Mouse (Mus musculus) erythroid progenitor cell, adult 5-6 weeks (primary cell): ENCODE measurements around the gene Sdk2. TPM values are rescaled to one million over a fixed set of nuclear protein-coding genes. Genes with fewer than 3 reads are reported as not detected.

ENCODE experiments used
- ATAC-seq: replicated peaks from 2 replicates; pipeline ENCODE4 v1.8.0; 2016; ENCODE audit warnings: moderate number of reproducible peaks, mild to moderate bottlenecking, moderate TSS enrichment, inconsistent platforms; ENCODE audit not compliant: poor library complexity, low FRiP score, severe bottlenecking
- total RNA-seq, 2 experiments: library from RNA; stranded (forward) in 1 of 2; stranded (reverse) in 1 of 2; fragments of 150-400 nt in 1 of 2; fragments of 186-747, 209-891 nt in 1 of 2; gene quantifications; 2 replicates each; pipeline versions ENCODE4 v1.2.3 to v1.2.4; 2015 to 2017; ENCODE audit warnings: low replicate concordance in 2 of 2

The Sdk2 gene
- total RNA-seq, 2 experiments from 2014 or later = 0.15 TPM; not detected in 1

DNA sequence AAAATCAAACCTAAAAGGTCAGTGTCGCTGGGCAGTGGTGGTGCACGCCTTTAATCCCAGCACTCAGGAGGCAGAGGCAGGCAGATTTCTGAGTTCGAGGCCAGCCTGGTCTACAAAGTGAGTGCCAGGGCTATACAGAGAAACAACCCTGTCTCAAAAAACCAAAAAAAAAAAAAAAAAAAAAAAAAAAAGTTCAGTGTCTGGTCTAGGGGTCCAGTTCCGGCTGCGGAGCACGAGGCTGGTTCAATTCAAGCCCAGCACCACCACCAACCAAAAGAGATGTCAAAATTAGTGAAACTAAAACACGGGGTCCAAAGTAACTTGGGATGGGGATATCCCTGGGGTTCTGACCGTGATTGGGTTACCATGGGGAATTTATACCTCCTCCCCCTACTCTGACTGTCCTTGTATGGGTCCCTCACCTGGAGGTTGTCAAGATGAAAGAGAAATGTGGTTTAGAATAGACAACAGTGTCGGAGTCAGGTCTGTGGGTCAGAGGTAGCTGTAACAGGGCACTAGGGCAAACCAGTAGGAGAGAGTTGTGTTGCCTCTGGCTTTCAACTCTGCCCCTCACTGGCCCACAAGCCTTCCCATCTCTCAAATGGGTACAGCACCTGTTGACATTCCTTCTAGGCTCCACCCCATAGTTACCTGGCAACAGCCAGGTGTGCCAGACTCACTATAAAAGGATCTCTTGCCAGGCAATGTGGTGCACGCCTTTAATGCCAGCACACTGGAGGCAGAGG, 314.0 kb downstream of the Sdk2 start:
- no peak for ATAC-seq

DNA sequence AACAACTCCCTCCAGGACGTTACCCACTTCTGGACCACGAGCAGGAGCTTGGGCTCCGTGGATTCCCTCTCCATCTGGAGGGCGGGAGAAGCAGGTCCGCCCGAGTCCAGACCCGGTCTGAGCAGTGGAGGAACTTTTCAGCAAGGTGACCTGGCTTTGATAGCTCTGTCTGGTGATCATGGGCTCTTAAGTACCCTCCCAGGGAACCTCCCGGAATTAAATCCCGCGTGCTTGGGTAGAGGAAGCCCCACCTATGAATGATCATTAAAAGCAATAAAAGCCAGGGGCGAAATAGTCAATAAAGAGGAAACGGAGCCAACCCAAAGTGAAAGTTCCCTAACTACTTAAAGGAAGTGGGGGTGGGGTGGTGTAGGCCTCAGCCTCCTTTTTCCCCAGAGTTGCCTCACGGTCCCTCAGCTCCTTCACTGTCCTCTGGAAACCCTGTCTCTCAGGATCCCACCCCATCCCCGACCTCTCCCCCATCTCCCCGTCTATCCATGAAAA, 314.6 kb downstream of the Sdk2 start:
- peak; percentile 6 for ATAC-seq

DNA sequence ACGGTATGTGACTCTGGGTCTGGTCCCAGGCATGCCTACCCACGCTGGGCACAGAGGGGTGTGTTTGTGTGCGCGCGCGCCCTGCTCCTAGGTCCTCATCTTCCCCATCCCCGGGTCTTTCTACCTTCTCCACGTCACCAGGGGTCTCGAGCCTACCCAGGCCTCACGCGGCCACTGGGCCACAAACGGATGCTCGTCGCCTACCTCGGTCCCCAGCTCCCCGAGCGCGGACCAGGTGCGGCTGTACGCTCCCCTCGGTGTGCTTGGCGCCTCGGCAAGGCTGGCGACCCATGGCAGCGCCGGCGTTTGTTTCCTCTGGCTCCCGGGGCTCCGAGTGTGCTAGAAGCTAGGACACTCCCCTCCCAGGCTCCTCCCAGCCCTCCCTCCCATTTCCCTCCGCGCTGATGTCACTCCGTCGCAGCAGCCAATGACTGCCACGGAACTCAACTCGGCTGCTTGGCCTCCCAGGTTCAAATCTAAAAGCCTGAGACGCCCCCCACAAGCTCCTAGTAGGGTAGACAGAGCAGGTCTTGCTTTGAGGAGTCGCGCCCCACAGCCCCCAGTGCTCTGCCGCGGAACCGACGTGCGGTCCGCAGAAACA, 315.3 kb downstream of the Sdk2 start, which contains the start of gene Cdc42ep4:
Cdc42ep4 (minus strand) TSS at position 398 of the 601 bp plus-strand sequence.
- ATAC-seq = peak; percentile 77

DNA sequence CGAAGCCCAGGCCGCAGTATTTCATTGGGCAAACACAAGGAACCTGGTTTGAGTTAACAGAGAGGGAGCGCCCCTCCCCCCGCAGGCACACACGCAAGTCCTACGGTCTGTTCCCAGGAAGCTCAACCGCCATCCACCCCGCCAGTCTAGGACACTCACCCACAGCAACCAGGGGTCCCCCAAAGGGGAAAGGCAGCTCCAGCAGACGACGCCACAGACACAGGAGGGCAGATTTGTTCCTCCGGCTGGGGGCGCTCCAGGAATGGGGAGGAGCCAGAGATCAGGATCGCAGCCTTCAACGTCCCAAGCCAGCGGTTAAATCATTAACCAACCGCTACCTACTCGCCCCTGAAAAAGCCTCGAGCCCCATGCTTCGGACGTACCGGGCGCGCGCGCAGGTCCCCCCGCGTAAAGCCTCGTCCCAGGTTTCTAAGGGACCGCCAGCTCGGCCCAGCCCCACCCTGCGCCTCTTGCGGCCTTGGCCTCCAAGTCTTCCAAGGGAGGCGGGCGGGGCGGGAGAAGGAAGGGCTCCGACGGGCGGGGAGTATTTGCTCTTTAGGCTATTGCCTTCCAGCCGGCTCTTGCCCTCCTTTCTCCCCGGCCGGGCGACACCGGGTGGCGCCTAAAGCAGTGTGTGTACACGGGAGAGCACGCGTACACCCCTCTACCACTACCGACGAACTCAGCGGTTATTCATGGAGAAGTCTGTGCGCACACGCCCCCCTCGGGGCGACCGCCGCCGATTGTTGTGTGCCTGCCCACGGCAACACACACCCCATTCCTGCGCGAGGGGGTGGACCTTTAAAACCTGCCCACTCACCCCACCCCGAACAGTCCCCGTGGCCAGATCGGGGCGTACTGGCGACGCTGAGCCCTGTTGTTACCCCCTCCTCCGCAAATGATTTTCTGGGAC, 316.0 kb downstream of the Sdk2 start:
- peak; percentile 62 for ATAC-seq

DNA sequence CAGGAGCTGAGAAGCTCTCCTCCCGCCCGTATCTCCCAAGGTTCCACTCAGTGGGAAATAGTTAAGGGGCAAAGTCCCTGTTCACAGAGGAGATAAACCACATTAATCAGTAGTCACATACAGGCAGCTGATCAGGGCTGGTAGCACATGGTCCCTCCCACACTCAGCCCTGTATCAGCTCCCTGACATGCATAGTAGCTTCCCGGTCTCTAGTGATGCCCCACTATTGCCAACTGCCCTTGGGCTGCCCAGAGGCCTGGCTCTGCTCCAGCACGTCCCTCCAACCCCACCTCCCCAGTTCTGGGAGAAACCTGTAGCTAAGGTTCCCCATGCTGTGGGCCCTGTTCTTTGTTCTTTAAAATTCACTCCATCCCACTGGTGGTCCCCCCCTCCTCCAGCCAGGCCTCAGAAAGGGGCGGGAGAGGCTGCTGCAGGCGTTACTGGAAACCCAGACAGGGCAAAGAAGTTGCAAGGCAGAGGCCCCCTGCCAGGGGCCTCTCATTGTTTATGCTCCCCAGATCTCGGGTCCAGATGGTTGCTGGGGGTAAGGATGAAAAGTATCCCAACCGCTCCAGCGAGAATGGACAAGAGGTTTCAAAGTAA, 317.0 kb downstream of the Sdk2 start:
- peak; percentile 66 for ATAC-seq

DNA sequence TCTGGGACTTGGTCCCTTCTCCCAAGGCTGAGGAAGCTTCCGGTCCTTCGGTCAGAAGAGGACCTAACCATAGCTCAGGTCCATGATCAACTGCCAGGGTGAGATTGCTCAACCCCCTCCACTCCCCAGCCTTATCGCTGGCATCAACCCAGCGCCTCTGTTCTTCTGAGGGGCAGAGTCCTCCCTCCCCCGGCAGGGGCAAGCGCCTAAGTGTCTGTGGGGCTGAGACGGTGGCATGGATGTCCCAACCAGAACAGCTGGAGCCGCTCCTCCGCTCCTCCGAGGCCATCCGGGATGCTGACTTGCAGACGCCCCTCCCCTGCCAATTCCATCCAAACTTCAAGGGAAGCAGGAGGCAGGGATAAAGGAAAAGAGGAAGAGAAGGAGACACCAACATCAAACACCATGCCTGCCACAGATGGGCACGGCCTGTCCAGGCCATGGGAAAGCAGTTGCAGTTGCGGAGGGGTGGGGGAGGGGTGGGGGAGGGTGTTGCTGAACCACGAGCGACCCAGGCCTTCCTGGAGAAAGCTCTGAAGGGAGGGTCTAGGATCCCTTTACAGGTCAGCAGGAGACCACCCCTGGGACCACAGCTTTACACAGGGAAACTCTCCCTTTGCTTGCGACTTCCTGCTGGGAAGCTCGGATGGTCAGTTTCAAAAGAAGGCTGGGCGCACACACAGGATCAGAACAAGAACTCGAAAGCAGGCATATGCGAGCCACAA, 317.9 kb downstream of the Sdk2 start:
- no peak for ATAC-seq

DNA sequence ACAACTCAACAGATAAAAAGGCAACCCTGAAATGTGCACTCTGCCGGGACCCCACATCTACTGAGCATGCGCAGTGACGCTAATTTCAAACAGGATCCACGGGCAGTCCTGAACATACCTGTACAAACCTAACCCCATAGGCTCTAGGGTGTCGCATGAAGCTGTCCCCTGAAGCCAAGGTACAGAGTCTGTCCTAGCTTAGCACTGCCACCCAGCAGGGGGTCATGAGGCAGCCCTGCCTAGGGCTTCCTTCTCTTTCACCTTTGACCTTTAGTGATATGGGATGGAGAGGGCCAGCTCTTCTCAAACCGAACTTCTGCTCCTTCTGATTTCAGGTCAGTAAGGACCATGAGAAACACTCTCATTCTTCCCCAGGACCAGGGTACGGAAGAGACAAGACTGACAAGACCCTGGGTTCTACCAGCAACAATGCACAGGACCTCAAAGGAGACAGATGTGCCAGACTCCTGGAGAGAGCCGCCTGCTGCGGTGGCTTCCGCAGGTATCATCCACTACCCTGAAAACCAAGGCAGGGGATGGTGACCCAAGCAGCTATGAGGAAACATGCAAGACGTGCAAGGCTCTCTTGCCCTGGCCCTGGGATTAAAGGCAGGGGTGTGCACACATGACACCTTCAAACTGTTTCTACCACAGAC, 319.0 kb downstream of the Sdk2 start:
- no peak for ATAC-seq

DNA sequence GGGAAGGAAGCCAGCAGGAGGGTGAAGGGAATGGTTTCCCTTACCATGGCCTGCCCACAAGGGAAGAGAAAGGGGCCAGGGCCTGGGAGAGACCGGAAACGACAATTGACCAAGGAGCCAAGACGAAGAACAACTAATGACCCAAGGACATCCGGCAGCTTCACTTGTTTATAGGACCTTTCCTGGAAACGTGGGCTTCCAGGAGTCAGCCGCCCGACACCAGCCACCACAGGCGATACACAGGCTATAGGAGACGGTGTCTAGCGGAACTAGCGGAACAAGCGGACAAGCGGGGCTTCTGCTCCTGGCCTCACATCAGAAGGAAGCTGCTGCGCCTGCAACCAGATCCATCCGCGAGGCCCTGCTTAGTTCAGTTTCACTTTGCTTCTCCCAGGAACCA, 319.8 kb downstream of the Sdk2 start:
- ATAC-seq = no peak

DNA sequence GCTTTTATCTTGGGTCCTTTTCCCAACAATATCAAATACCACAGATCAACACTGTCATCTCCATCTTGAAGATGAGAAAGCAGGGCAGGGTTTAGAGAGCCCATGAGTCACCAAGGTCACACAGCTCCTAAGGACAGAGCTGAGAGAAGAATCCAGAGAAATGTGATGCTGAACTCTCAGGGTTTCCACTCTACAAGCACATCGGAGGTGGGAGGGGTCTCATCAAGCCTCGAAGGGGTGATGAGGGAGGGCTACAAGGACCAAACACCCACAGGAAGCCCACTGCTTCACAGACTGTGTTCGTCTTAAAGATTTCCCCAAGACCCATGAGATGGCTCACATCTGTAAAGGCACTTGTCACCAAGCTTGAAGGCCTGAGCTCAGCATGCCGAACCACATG, 320.9 kb downstream of the Sdk2 start:
- no peak for ATAC-seq

DNA sequence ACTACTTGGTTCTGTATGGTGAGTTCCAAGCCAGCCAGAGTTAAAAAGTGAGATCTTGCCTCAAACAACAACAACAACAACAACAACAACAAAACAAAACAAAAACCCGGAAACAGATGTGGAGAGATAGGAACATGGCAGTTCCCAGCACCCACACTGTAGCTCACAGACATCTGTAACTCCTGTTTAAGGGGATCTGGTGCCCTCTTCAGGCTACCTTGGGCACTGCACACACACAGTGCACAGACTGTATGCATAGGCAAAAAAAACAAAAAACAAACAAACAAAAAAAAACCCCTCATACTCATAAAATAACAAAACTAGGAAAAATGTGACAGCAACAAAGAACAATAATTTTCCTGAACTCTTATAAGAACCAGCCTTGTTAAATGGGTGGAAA, 323.8 kb downstream of the Sdk2 start:
- ATAC-seq = no peak

DNA sequence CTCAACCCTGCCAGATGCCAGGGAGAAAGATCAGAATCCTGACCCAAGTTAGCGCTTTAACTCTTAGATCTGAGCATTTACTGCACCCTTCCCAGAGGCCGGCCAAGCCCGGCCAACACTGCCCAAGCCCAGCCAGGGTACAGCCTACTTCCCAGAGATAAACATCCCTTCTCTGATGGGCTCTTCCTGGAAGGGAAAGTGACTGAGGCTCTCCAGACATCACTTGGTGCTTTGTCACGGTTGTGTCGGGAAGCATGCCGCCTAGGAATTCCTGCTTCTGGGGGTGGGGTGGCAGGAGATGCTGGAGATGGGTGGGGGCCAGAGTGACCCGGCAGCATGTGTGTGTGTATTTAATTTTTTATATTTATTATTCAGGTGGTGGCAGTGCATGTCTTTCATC, 326.7 kb downstream of the Sdk2 start:
- no peak for ATAC-seq

DNA sequence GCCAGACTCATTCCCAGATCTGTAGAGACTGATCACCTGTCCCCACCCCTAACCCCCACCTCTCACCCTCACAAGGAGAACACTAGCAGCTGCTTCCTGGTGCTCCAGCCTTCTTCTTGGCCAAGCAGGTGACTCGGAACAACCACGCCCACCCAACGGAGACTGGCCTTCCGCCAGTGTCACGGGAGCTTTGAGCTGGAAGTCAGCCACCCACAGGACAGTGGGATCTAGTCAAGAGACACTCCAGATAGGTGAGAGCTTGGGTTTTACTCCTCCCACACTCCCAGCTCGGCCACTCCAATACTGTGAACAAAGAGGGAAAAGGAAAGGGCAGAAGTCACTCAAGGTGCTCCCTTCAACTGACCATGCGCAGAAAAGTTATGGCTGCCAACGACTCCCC, 327.6 kb downstream of the Sdk2 start:
- no peak for ATAC-seq

DNA sequence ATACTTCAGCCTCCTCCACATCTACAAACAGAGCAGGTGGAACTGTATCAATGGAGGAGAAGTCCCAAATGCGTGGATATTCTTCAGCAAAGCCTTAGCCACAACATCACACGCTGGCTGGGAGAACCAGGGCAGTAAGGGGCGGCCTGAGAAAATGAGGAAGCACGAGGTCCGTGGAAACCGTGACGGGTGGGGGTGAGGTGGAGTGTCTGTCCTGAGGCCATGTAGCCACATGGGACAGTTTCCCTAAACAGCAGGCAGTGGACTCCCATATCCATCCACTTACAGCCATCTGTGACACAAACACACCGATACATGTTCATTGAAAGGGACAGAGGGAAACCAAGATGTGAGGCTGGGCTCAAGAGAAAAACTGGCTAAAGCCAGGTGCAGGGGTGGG, 328.9 kb downstream of the Sdk2 start:
- no peak for ATAC-seq

DNA sequence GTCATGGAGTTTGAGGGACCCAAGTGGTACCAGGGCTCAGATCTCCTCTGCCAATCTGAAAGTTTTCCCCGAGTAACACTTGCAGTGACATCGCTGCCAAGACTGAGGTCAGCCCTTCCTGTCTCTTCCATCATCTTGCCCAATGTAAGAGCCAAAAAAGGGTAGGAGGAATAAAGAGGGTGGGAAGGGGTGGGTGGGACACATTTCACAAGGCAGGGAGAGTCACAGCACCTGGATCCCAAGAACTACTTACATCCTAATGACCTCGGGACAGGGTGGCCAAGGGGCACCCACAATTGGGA, 329.3 kb downstream of the Sdk2 start:
- no peak for ATAC-seq

DNA sequence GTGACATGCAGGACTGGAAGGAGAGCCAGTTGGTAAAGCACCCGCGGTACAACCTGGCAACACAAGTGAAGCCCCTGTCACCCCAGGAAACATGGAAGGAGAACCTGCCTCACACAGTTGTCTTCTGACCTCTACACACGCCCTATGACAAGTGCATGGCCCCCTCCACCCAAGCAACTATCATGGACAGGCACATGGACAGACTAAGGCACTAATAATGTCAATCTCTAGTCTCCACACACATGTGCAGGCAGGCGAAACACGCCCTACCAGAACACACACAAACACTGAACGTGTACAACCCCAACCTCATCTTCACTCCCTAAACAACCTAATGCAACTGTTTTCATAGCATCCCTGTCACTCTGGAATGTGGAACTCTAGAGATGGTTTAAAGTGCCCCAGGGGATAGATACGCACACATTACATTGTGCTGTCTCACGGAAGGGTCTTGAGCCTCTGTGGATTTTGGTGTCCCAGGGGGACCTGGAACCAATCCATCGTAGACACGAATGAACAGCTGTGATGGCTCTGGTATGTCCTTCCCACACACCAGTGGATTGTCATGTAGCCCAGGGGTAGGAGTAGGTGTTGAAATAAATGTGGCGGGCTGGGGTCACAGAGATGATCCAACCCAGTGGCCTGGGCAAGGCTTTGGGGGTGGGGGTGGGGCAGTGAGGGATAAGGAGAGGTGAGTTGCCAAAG, 329.8 kb downstream of the Sdk2 start:
- ATAC-seq = no peak

DNA sequence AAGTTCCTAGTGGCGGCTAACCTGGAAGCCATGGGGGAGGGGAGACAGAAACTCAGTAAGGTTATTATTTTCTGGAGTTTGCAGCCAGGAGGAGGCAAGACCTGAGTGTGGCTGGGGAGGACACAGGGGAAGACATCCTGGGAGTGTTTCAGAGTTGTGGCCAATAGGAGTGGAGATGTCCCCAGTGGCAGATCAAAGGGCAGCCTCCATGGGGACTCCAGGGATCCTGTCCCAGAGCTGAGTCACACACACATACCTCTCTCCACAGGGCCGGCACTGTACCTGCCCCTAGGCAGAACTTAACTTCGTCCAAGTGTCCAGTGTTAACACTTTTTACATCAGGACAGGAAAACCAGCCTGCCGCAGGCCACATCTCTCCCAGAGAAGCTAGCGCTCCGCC, 331.7 kb downstream of the Sdk2 start:
- no peak for ATAC-seq

DNA sequence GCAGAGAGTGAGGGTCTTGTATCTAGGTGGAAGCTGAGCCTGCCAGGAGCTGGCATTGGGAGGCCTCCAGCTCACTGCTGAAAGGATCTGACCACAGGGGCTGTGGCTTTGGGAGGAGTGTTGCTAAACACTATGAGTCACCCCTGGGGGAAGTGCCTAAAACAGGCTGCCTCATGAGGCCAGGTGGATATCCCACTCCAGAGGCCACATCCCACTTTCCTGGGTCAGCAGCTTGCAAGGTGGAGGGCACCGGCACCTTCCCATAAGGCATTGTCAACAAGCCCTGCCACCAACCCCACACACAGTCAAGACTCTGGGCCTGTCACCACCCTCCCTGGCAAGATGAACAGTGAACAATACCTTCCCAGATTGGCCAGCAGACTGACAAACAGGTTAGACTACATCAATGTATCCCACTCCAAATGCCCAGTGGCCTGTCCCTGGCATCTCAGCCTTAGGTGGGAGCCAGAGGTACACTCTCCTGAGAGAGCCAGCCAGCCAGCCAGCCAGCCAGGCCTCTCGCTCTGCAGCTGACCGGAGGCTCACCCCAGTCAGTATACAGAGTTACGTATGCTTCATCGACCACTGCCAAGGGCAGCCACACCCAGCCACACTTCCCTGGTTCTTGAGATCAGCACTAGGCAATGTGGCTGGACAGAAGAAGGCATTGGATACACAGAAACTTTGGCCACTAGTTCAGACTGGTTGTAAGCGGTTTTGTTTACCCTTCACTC, 333.0 kb downstream of the Sdk2 start:
- ATAC-seq = no peak
